Mouse (Mus musculus) limb, embryonic 10.5 days (tissue): ENCODE results near the gene Cep162. TPM values are rescaled to one million over a fixed set of nuclear protein-coding genes. Genes with fewer than 3 reads are reported as not detected.

Source experiments
- DNase-seq: peaks from one replicate; pipeline ENCODE4 v3.0.0-alpha.2; 2017; ENCODE audit warnings: low spot score
- H3K27ac ChIP-seq: fragments of 300-500 bp; sonication (generic); 2 replicates; pipeline ENCODE4 v1.5.1; 2016; ENCODE audit warnings: mild to moderate bottlenecking
- H3K27me3 ChIP-seq: fragments of 300-500 bp; sonication (generic); 2 replicates; pipeline ENCODE4 v1.6.1; 2016; ENCODE audit warnings: low read depth, mild to moderate bottlenecking; ENCODE audit not compliant: poor library complexity, severe bottlenecking
- H3K36me3 ChIP-seq: fragments of 300-500 bp; sonication (generic); 2 replicates; pipeline ENCODE4 v1.6.1; 2016; ENCODE audit warnings: mild to moderate bottlenecking, moderate library complexity
- H3K4me1 ChIP-seq: fragments of 300-500 bp; sonication (generic); 2 replicates; pipeline ENCODE4 v1.6.1; 2016
- H3K4me3 ChIP-seq: fragments of 300-500 bp; sonication (generic); 2 replicates; pipeline ENCODE4 v1.5.1; 2016; ENCODE audit warnings: mild to moderate bottlenecking, moderate library complexity
- H3K9me3 ChIP-seq: fragments of 300-500 bp; sonication (generic); replicated peaks from 2 replicates; pipeline ENCODE4 v1.6.1; 2016; ENCODE audit warnings: mild to moderate bottlenecking
- WGBS: fragments of 180-500 bp; shearing (Covaris S2); methylation state at CpG from one replicate; pipeline ENCODE4 v1.1.7; 2016; 5-methylcytosine and 5-hydroxymethylcytosine counted together
- polyA plus RNA-seq: library from polyadenylated mRNA; unstranded; fragments of >200 nt; fragmentation: Nextera tagmentation; extraction: Ambion mirVana; gene quantifications from 2 replicates; pipeline ENCODE4 v1.2.1, GENCODE M21; 2016

Cep162 gene
- 8.2 and 11.7 TPM in 2 replicates for polyA plus RNA-seq

- WGBS: under 1% methylated on average over 41 of the region's 41 CpGs
These were observed at the start of gene Cep162 for GRCm38 (mm10) chr9:87254903-87255695. Gene Cep162, minus strand, starts transcription at chr9:87255536.

GRCm38 (mm10) chr9:87303196-87303595 is 47.9 kb upstream of the Cep162 start:
- Histone ChIP-seq H3K27ac (no peak overlapping the region), H3K27me3 (no peaks in the 10 kb centered on the region), H3K36me3 (no peaks in the 10 kb centered on the region), H3K4me1 (peaks cover 4% of the 10 kb centered on the region; the same call in 1 of the 2 replicates), H3K9me3 (no peaks in the 10 kb centered on the region), H3K4me3 (no peak overlapping the region)
- DNase-seq: no peak

More at GRCm38 (mm10) chr9:87254903-87255695, at the start of gene Cep162:
- peak within 1 kb of the TSS; percentile 82 for H3K27ac ChIP-seq
- no peaks in the 10 kb centered on the region for H3K27me3 ChIP-seq
- H3K4me3 ChIP-seq: peak within 1 kb of the TSS; percentile 75
- peaks cover 10% of the 10 kb centered on the region; the same call in 1 of the 2 replicates for H3K4me1 ChIP-seq
- H3K9me3 ChIP-seq: no peaks in the 10 kb centered on the region
- peaks cover 6% of the 10 kb centered on the region; the same call in 1 of the 2 replicates for H3K36me3 ChIP-seq
- peak; percentile 93 for DNase-seq

GRCm38 (mm10) chr9:87298900-87299299 is 43.6 kb upstream of the Cep162 start:
- DNase-seq: no peak
- Histone ChIP-seq H3K9me3 (no peaks in the 10 kb centered on the region), H3K27ac (no peak overlapping the region), H3K27me3 (no peaks in the 10 kb centered on the region), H3K36me3 (no peaks in the 10 kb centered on the region), H3K4me1 (peaks cover 4% of the 10 kb centered on the region; the same call in 1 of the 2 replicates), H3K4me3 (no peak overlapping the region)
- 55% methylated on average over 12 of the region's 12 CpGs for WGBS

GRCm38 (mm10) chr9:87297522-87297921 is 42.2 kb upstream of the Cep162 start:
- DNase-seq: no peak
- WGBS: 67% methylated on average over 1 of the region's 1 CpGs
- peaks cover 4% of the 10 kb centered on the region; the same call in 1 of the 2 replicates for H3K4me1 ChIP-seq
- no peak overlapping the region for H3K27ac ChIP-seq
- H3K4me3 ChIP-seq: no peak overlapping the region
- no peaks in the 10 kb centered on the region for H3K9me3 ChIP-seq
- H3K27me3 ChIP-seq: no peaks in the 10 kb centered on the region
- no peaks in the 10 kb centered on the region for H3K36me3 ChIP-seq

- peak overlapping the region; percentile 82 for H3K27ac ChIP-seq
- peak overlapping the region; percentile 75 for H3K4me3 ChIP-seq
- DNase-seq: no peak
- peaks cover 10% of the 10 kb centered on the region; the same call in 1 of the 2 replicates for H3K4me1 ChIP-seq
- 18% methylated on average over 6 of the region's 6 CpGs for WGBS
- no peaks in the 10 kb centered on the region for H3K27me3 ChIP-seq
- no peaks in the 10 kb centered on the region for H3K9me3 ChIP-seq
- peaks cover 6% of the 10 kb centered on the region; the same call in 1 of the 2 replicates for H3K36me3 ChIP-seq
These were observed 327 bp upstream of the Cep162 start for GRCm38 (mm10) chr9:87255696-87256030.

- Histone ChIP-seq H3K4me3 (no peak overlapping the region), H3K9me3 (no peaks in the 10 kb centered on the region), H3K27ac (no peak overlapping the region), H3K4me1 (no peaks in the 10 kb centered on the region), H3K36me3 (peaks cover 53% of the 10 kb centered on the region), H3K27me3 (no peaks in the 10 kb centered on the region)
- DNase-seq: no peak
- WGBS: 59% methylated on average over 3 of the region's 3 CpGs
These were observed 7.2 kb downstream of the Cep162 start for GRCm38 (mm10) chr9:87248118-87248517.

GRCm38 (mm10) chr9:87247678-87248077 is 7.7 kb downstream of the Cep162 start:
- no peak for DNase-seq
- Histone ChIP-seq H3K4me3 (no peak overlapping the region), H3K27me3 (no peaks in the 10 kb centered on the region), H3K36me3 (peaks cover 53% of the 10 kb centered on the region), H3K27ac (no peak overlapping the region), H3K9me3 (no peaks in the 10 kb centered on the region), H3K4me1 (no peaks in the 10 kb centered on the region)
- WGBS: 87% methylated on average over 1 of the region's 1 CpGs

- Histone ChIP-seq H3K4me3 (no peak overlapping the region), H3K4me1 (no peaks in the 10 kb centered on the region), H3K36me3 (peaks cover 70% of the 10 kb centered on the region), H3K9me3 (no peaks in the 10 kb centered on the region), H3K27me3 (no peaks in the 10 kb centered on the region), H3K27ac (no peak overlapping the region)
- DNase-seq: no peak
- WGBS: 84% methylated on average over 4 of the region's 4 CpGs
These were observed 42.1 kb downstream of the Cep162 start for GRCm38 (mm10) chr9:87213204-87213603.

GRCm38 (mm10) chr9:87210830-87211339 is 44.5 kb downstream of the Cep162 start:
- Histone ChIP-seq H3K27me3 (no peaks in the 10 kb centered on the region), H3K9me3 (no peaks in the 10 kb centered on the region), H3K4me1 (no peaks in the 10 kb centered on the region), H3K36me3 (peaks cover 74% of the 10 kb centered on the region), H3K4me3 (no peak overlapping the region), H3K27ac (no peak overlapping the region)
- DNase-seq: no peak
- WGBS: 92% methylated on average over 9 of the region's 9 CpGs

GRCm38 (mm10) chr9:87202431-87202830 is 52.9 kb downstream of the Cep162 start:
- WGBS: 96% methylated on average over 6 of the region's 6 CpGs
- no peaks in the 10 kb centered on the region for H3K4me1 ChIP-seq
- no peaks in the 10 kb centered on the region for H3K9me3 ChIP-seq
- no peak for DNase-seq
- no peak overlapping the region for H3K4me3 ChIP-seq
- H3K36me3 ChIP-seq: peaks cover 86% of the 10 kb centered on the region
- no peak overlapping the region for H3K27ac ChIP-seq
- H3K27me3 ChIP-seq: no peaks in the 10 kb centered on the region

GRCm38 (mm10) chr9:87200919-87201318 is 54.4 kb downstream of the Cep162 start:
- H3K27me3 ChIP-seq: no peaks in the 10 kb centered on the region
- no peaks in the 10 kb centered on the region for H3K9me3 ChIP-seq
- peaks cover 83% of the 10 kb centered on the region for H3K36me3 ChIP-seq
- H3K4me1 ChIP-seq: no peaks in the 10 kb centered on the region
- no peak for DNase-seq
- H3K4me3 ChIP-seq: no peak overlapping the region
- H3K27ac ChIP-seq: no peak overlapping the region
- WGBS: 95% methylated on average over 4 of the region's 4 CpGs

GRCm38 (mm10) chr9:87200426-87200825 is 54.9 kb downstream of the Cep162 start:
- no peak for DNase-seq
- WGBS: 95% methylated on average over 5 of the region's 5 CpGs
- Histone ChIP-seq H3K9me3 (no peaks in the 10 kb centered on the region), H3K4me1 (no peaks in the 10 kb centered on the region), H3K27me3 (no peaks in the 10 kb centered on the region), H3K27ac (no peak overlapping the region), H3K4me3 (no peak overlapping the region), H3K36me3 (peaks cover 81% of the 10 kb centered on the region)

GRCm38 (mm10) chr9:87198036-87198435 is 57.3 kb downstream of the Cep162 start:
- peaks cover 72% of the 10 kb centered on the region for H3K36me3 ChIP-seq

More at GRCm38 (mm10) chr9:87198036-87198435, 57.3 kb downstream of the Cep162 start:
- Histone ChIP-seq H3K27me3 (no peaks in the 10 kb centered on the region), H3K27ac (no peak overlapping the region), H3K9me3 (no peaks in the 10 kb centered on the region), H3K4me3 (no peak overlapping the region), H3K4me1 (peaks cover 4% of the 10 kb centered on the region; the same call in 1 of the 2 replicates)
- 96% methylated on average over 6 of the region's 6 CpGs for WGBS
- no peak for DNase-seq
